Mouse (Mus musculus) hindbrain, embryonic 11.5 days (tissue): Measurements from ENCODE around the gene Rhoj. TPM values are rescaled to one million over a fixed set of nuclear protein-coding genes. Genes with fewer than 3 reads are reported as not detected.

Source experiments
- ATAC-seq: fragments of 200-750 bp; cut with Nextera tagmentation; 2 replicates; pipeline ENCODE4 v1.8.0; 2017; ENCODE audit warnings: mild to moderate bottlenecking, moderate TSS enrichment, moderate library complexity; ENCODE audit not compliant: low FRiP score
- DNase-seq: peaks from one replicate; pipeline ENCODE4 v3.0.0-alpha.2; 2015; ENCODE audit warnings: low spot score
- H3K27ac ChIP-seq: fragments of 300-500 bp; sonication (generic); 2 replicates; pipeline ENCODE4 v1.5.1; 2014; ENCODE audit warnings: mild to moderate bottlenecking, low read depth, low read length
- H3K27me3 ChIP-seq: fragments of 300-500 bp; sonication (generic); 2 replicates; pipeline ENCODE4 v1.6.1; 2014; ENCODE audit warnings: mild to moderate bottlenecking, low read length, moderate library complexity, mixed read lengths; ENCODE audit not compliant: control insufficient read depth, insufficient read depth
- H3K36me3 ChIP-seq: fragments of 300-500 bp; sonication (generic); 2 replicates; pipeline ENCODE4 v1.6.1; 2014; ENCODE audit warnings: mild to moderate bottlenecking, low read length, moderate library complexity, mixed read lengths; ENCODE audit not compliant: control insufficient read depth, insufficient read depth
- H3K4me1 ChIP-seq: fragments of 300-500 bp; sonication (generic); replicated peaks from 2 replicates; pipeline ENCODE4 v1.6.1; 2014; ENCODE audit warnings: low read length, mixed read lengths; ENCODE audit not compliant: control insufficient read depth, insufficient read depth
- H3K4me2 ChIP-seq: fragments of 300-500 bp; sonication (generic); replicated peaks from 2 replicates; pipeline ENCODE4 v1.6.1; 2014; ENCODE audit warnings: mild to moderate bottlenecking, low read depth, low read length
- H3K4me3 ChIP-seq: fragments of 300-500 bp; sonication (generic); 2 replicates; pipeline ENCODE4 v1.5.1; 2014; ENCODE audit warnings: low read depth, low read length
- H3K9ac ChIP-seq: fragments of 300-500 bp; sonication (generic); 2 replicates; pipeline ENCODE4 v1.6.1; 2014; ENCODE audit warnings: low read depth, low read length
- H3K9me3 ChIP-seq: fragments of 300-500 bp; sonication (generic); 2 replicates; pipeline ENCODE4 v1.6.1; 2016; ENCODE audit warnings: low read length; ENCODE audit not compliant: control insufficient read depth
- WGBS: fragments of 180-500 bp; shearing (Covaris S2); extraction: QIAGEN DNeasy Blood & Tissue Kit; methylation state at CpG from one replicate; pipeline ENCODE4 v1.1.7; 2014; 5-methylcytosine and 5-hydroxymethylcytosine counted together
- polyA plus RNA-seq: library from polyadenylated mRNA; unstranded; fragments of >200 nt; fragmentation: Nextera tagmentation; extraction: Ambion mirVana; gene quantifications from 2 replicates; pipeline ENCODE4 v1.2.1, GENCODE M21; 2014

The Rhoj gene
- polyA plus RNA-seq, 1 experiment from 2014 or later, result 42.6 TPM

GRCm38 (mm10) chr12:75450011-75450410 lies 141.9 kb downstream of the Rhoj start:
- DNase-seq (no peak), ATAC-seq (no peak)
- Histone ChIP-seq H3K4me2 (no peak overlapping the region), H3K9me3 (no peaks in the 10 kb centered on the region), H3K27ac (no peak overlapping the region), H3K4me3 (no peak overlapping the region), H3K9ac (no peak overlapping the region), H3K36me3 (no peaks in the 10 kb centered on the region), H3K4me1 (no peaks in the 10 kb centered on the region), H3K27me3 (no peaks in the 10 kb centered on the region)
- 80% methylated on average over 14 of the region's 14 CpGs for WGBS

- Histone ChIP-seq H3K36me3 (no peaks in the 10 kb centered on the region), H3K4me3 (no peak overlapping the region), H3K27me3 (no peaks in the 10 kb centered on the region), H3K4me1 (no peaks in the 10 kb centered on the region), H3K9me3 (no peaks in the 10 kb centered on the region), H3K27ac (no peak overlapping the region), H3K4me2 (no peak overlapping the region), H3K9ac (no peak overlapping the region)
- DNase-seq (no peak), ATAC-seq (no peak)
- 95% methylated on average over 8 of the region's 8 CpGs for WGBS
Observed at GRCm38 (mm10) chr12:75450592-75450991, 142.5 kb downstream of the Rhoj start.

Other genes with a start within 250 kb of the Rhoj start
- gene Kcnh5, start 131.0 kb upstream of the Rhoj start, polyA plus RNA-seq, result 0.40 and 0.43 TPM in 2 replicates
- not detected in 2 replicates for gene Gphb5, start 108.5 kb downstream of the Rhoj start, polyA plus RNA-seq